Mouse (Mus musculus) splenic B cell, adult 2 months (primary cell): Measurements from ENCODE around the gene Tet3.

ENCODE experiments used
- DNase-seq: peaks from one replicate; pipeline ENCODE4 v3.0.0-alpha.2; 2011; ENCODE audit warnings: low read depth, low spot score
- H3K27me3 ChIP-seq: 2 replicates; pipeline ENCODE4 v1.6.1; 2012; ENCODE audit warnings: mild to moderate bottlenecking, low read length, moderate library complexity, mixed read lengths; ENCODE audit not compliant: control insufficient read depth, poor library complexity, insufficient read depth, severe bottlenecking
- H3K36me3 ChIP-seq: 2 replicates; pipeline ENCODE4 v1.6.1; 2012; ENCODE audit warnings: mild to moderate bottlenecking, low read length, moderate library complexity, mixed read lengths; ENCODE audit not compliant: control insufficient read depth, poor library complexity, insufficient read depth, severe bottlenecking

Tet3 gene

GRCm38 (mm10) chr6:83417531-83417930 lies 41.4 kb downstream of the Tet3 start:
- H3K27me3 ChIP-seq, result no peaks in the 10 kb centered on the region
- H3K36me3 ChIP-seq, result peaks cover 5% of the 10 kb centered on the region; the same call in 1 of the 2 replicates
- DNase-seq, result peak; percentile 34

DNA sequence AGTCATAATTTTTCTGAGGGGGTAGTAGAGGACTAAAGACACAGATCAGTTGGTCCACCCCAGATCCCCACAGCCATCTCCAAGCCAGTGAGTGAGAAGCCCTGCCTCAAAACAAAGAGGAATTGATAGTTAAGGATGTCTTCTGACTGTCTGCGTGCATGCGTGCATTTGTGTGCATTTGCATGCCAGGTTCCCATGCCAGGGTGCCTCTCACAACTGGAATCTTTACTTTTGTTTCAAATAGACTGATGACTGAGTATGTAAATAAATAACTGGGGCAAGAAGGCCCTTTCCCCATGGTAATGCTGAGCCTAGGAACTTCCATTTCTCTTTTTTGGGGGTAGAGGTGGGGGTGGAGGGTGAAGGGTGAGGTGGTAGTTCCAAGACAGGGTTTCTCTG lies 41.8 kb downstream of the Tet3 start:
- peak; percentile 60 for DNase-seq
- Histone ChIP-seq H3K36me3 (peaks cover 6% of the 10 kb centered on the region), H3K27me3 (no peaks in the 10 kb centered on the region)

GRCm38 (mm10) chr6:83416261-83417103 lies 42.4 kb downstream of the Tet3 start:
- DNase-seq, result no peak
- Histone ChIP-seq H3K36me3 (peaks cover 6% of the 10 kb centered on the region), H3K27me3 (no peaks in the 10 kb centered on the region)

DNA sequence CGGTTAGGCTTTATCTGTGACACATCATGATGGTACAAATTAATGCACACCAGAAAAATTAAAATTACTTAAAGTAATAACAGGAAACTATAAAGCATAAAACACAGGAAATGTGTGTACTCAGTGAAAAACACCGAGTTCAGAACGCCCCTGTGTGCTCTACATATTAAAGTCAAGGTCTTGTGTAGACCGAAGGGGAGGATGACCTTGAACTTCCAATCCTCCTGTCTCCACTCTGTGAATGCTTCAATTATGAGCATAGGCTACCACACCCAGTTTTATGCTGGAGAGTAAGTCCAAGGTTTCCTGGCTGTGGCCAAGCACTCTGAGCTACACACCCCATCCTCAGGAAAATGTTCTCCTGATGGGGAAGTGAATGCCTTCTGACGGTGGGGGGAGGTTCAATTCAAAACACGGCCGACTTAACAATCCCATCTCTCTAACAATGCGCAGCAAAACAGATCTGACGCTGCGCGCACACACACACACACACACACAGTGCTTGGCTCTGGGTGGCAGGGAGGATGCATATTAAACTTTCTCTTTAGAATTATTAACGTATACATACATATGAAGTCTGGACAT lies 43.4 kb downstream of the Tet3 start:
- no peak for DNase-seq
- Histone ChIP-seq H3K36me3 (peaks cover 3% of the 10 kb centered on the region), H3K27me3 (no peaks in the 10 kb centered on the region)

GRCm38 (mm10) chr6:83414601-83415355 lies 44.1 kb downstream of the Tet3 start:
- peaks cover 3% of the 10 kb centered on the region for H3K36me3 ChIP-seq
- no peaks in the 10 kb centered on the region for H3K27me3 ChIP-seq
- DNase-seq, result no peak

DNA sequence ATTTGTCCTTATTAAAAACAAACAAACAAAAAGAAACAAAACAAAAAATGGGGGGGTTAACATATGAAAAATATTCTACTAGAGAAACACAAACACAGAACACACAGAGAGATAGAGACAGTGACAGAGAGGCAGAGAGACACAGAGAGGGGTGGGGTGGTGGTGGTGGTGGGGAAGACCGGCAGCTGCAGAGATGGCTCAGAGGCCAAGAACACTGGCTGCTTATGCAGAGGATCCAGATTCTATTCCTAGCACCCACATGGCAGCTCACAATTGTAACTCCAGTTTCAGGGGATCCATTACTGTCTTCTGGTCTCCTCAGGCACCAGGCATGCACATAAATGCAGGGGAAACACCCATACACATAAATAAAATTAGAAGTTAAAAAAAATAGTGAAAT lies 45.2 kb downstream of the Tet3 start:
- no peaks in the 10 kb centered on the region for H3K27me3 ChIP-seq
- no peak for DNase-seq
- H3K36me3 ChIP-seq, result peaks cover 3% of the 10 kb centered on the region

DNA sequence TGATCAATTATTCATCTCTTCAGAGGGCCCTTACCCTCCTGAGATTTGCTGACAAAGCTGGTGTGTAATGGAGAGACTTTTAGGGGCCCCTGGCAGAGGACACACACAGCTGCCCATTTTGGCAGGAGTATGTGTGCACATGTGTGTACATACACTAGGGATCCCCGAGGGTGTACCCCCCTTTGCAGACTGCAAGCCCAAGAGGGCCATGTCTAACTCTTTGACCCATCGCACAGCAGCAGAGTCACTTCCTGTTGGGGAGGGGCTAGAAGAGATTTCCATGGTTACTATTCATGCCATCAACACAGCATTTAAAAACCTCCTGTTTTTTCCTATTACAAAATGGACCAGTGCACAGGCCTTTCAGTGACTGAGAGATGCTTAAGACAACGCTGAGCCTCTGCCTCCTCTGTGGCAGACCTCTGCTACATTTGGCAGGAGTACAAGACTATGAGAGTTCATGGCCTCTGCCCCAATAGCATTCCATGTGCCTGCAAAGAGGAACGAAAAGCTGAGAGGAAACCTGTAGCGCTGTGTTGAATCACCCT lies 46.0 kb downstream of the Tet3 start:
- peaks cover 2% of the 10 kb centered on the region; the same call in 1 of the 2 replicates for H3K36me3 ChIP-seq
- no peaks in the 10 kb centered on the region for H3K27me3 ChIP-seq
- DNase-seq, result peak; percentile 65

- Histone ChIP-seq H3K36me3 (peaks cover 2% of the 10 kb centered on the region; the same call in 1 of the 2 replicates), H3K27me3 (no peaks in the 10 kb centered on the region)
- no peak for DNase-seq
Observed at GRCm38 (mm10) chr6:83412362-83412853, 46.5 kb downstream of the Tet3 start.

- no peaks in the 10 kb centered on the region for H3K27me3 ChIP-seq
- peaks cover 2% of the 10 kb centered on the region; the same call in 1 of the 2 replicates for H3K36me3 ChIP-seq
- DNase-seq, result no peak
Observed at GRCm38 (mm10) chr6:83411635-83412361, 47.1 kb downstream of the Tet3 start.

DNA sequence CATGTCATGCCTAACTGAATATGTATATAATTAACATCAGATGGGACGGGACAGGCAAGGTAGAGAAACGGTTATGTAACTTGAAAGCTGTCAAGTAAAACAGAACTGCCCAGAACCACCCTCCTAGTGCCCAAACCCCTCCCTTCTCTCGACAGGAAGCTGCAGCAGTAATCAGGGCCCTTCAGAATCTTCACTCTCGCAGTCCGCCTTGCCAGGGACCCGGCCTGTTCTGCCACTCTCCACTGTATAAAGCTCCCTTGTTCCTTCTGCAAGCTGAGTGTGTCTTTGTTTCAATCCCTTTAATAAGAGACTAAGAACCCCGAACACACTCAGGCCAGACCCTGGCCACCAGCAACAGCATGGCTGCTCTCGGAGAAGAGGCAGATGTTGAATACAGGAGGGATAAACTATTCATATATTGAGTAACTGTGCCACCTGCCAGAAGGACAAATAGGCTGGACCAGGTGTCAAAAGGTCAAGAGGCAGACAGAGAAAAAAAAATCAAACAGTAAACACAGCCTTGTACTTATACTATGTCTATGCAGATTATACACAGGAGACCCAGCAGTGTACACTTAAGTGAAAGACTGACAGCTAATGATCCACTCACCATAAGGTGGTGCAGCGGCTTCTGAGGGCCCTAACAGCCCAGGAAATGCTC lies 48.7 kb downstream of the Tet3 start:
- H3K36me3 ChIP-seq, result peaks cover 2% of the 10 kb centered on the region; the same call in 1 of the 2 replicates
- no peak for DNase-seq
- H3K27me3 ChIP-seq, result no peaks in the 10 kb centered on the region

DNA sequence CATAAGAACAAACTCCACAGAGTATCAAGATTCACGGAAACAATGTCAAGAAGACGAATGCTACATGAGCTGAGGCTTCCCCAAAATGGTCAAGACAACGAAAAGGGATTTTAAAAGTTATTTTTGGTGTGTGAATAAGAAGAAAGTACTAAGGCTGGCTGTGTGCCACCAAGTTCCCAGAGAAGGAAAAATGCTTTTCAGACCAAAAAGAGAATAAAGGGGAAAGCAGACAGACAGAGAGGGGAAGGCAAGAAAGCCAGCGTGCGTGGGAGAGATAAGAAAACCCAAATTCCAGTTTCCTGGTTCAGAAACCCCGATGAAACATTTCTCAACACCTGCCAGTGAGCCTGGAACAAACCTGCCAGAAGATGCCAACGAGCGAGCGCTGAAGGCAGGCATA lies 50.4 kb downstream of the Tet3 start:
- DNase-seq, result no peak
- H3K27me3 ChIP-seq, result no peaks in the 10 kb centered on the region
- peaks cover 6% of the 10 kb centered on the region; the same call in 1 of the 2 replicates for H3K36me3 ChIP-seq

DNA sequence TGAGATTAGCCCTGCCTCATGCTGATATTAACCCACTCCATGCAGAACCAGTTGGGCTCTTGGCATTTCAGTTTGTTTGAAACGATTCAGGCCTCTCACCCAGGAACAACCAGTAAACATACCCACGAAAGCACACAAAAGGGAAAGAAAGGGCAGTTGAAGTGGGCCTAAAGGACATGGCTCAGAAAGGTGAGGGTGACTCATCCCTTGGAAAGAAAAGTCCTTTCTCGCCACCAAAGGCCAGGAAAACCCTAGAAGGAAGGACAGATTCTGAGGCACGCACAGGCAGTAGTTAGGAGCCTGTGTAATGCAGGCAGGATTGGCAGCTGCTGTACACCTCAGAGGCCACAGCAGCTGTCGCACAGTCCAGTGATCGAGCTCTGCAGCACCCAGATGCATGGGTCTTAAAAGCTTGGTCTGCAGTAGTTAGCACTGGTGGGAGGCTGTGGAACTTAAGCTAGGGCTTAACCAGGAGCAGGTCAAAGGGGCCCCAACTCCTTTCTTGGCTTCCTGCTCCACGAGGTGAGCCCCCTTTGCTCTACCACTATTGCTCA lies 53.3 kb downstream of the Tet3 start:
- Histone ChIP-seq H3K36me3 (peaks cover 4% of the 10 kb centered on the region), H3K27me3 (no peaks in the 10 kb centered on the region)
- no peak for DNase-seq

GRCm38 (mm10) chr6:83404571-83404970 lies 54.3 kb downstream of the Tet3 start:
- Histone ChIP-seq H3K27me3 (no peaks in the 10 kb centered on the region), H3K36me3 (peaks cover 4% of the 10 kb centered on the region)
- DNase-seq, result no peak
